Comparison of ENCODE assay signal across 20 mouse cellular contexts in the genomic region with DNA sequence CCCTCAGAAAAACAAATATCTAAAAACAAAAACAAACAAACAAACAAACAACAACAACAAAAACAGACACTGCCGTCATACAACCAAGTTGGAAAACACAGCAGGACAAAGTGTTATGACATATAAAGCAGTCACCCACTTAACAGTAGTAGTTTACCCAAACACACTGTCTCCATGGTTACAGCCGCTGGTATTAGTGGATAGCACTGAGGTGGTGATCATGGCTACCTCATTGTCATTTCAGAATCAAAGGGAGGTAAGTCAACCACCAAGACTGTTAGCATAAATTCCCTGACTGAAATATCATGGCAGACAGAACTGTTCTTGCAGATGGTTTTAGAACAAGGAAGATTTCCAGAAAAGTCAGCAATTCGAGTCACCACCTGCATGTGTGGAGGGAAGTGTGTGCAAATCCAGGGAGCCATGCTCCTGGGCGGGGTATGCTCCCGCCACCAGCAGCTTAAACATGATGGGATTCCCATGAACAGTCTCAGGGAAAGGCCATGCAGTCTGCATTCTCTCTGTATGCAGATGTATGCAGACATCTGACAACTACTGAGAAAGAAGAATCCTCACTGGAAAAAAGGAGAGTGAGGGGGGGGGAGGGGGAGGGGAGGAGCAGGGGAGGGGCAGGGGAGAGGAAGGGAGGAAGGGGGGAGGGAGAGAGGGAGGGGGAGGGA.
DNase-seq lines count a peak whose midpoint lies in the region; ATAC-seq lines count a peak whose summit lies in the region.
"Had no signal": no experiment of that assay in that cellular context is flagged by ENCODE, and none has a peak within 500 bp of the region (broad histone marks: within the 10 kb centered on the region; RNA-seq: fewer than 3 reads in every experiment).

No protein-coding gene starts in this region.

- H3K27ac ChIP-seq in hindbrain, embryonic 12.5 days = no peak overlapping the region
- no peak overlapping the region for H3K27ac ChIP-seq in hindbrain, embryonic 16.5 days (ENCODE audit: low read depth, low read length)
- no peak overlapping the region for H3K27ac ChIP-seq in neural tube, embryonic 12.5 days
- H3K27ac ChIP-seq in neural tube, embryonic 15.5 days (replicated peaks) = no peak overlapping the region
- H3K27ac ChIP-seq: embryonic facial prominence, embryonic 13.5 days; neural tube, embryonic 13.5 days had no signal

- H3K9me3 ChIP-seq in hindbrain, embryonic 12.5 days (replicated peaks) = no peaks in the 10 kb centered on the region
- H3K9me3 ChIP-seq in hindbrain, embryonic 16.5 days (ENCODE audit: control insufficient read depth, low read length) = no peaks in the 10 kb centered on the region
- no peaks in the 10 kb centered on the region for H3K9me3 ChIP-seq in neural tube, embryonic 12.5 days
- no peaks in the 10 kb centered on the region for H3K9me3 ChIP-seq in neural tube, embryonic 15.5 days (replicated peaks)
- H3K9me3 ChIP-seq: embryonic facial prominence, embryonic 13.5 days; heart, embryonic 12.5 days; neural tube, embryonic 13.5 days had no signal

- H3K4me3 ChIP-seq in hindbrain, embryonic 12.5 days = no peak overlapping the region
- H3K4me3 ChIP-seq in hindbrain, embryonic 16.5 days (ENCODE audit: low read length) = no peak overlapping the region
- no peak overlapping the region for H3K4me3 ChIP-seq in neural tube, embryonic 12.5 days
- no peak overlapping the region for H3K4me3 ChIP-seq in neural tube, embryonic 15.5 days (replicated peaks)
- H3K4me3 ChIP-seq: embryonic facial prominence, embryonic 13.5 days; heart, embryonic 12.5 days; neural tube, embryonic 13.5 days had no signal

- no peaks in the 10 kb centered on the region for H3K36me3 ChIP-seq in hindbrain, embryonic 12.5 days
- H3K36me3 ChIP-seq in hindbrain, embryonic 16.5 days (ENCODE audit: control insufficient read depth, insufficient read depth, low read length) = no peaks in the 10 kb centered on the region
- H3K36me3 ChIP-seq in neural tube, embryonic 12.5 days = no peaks in the 10 kb centered on the region
- H3K36me3 ChIP-seq in neural tube, embryonic 15.5 days = no peaks in the 10 kb centered on the region
- H3K36me3 ChIP-seq: embryonic facial prominence, embryonic 13.5 days; heart, embryonic 12.5 days; neural tube, embryonic 13.5 days had no signal

- peak; percentile 54; the same call in 1 of the 2 replicates for ATAC-seq in hindbrain, embryonic 12.5 days (ENCODE audit: low FRiP score)
- ATAC-seq in hindbrain, embryonic 16.5 days = no peak
- peak; percentile 44; the same call in 1 of the 2 replicates for ATAC-seq in neural tube, embryonic 12.5 days (ENCODE audit: low FRiP score, low read depth)
- ATAC-seq in neural tube, embryonic 15.5 days (ENCODE audit: low FRiP score) = no peak
- ATAC-seq in cerebellum, adult (ENCODE audit: insufficient number of reproducible peaks, low FRiP score, low TSS enrichment) = no peak
- ATAC-seq: liver, postnatal 0 days had no signal

- no peak overlapping the region for H3K4me2 ChIP-seq in hindbrain, embryonic 12.5 days (replicated peaks)
- H3K4me2 ChIP-seq in hindbrain, embryonic 16.5 days (ENCODE audit: low read length) = no peak overlapping the region
- no peak overlapping the region for H3K4me2 ChIP-seq in neural tube, embryonic 12.5 days (replicated peaks)
- H3K4me2 ChIP-seq in neural tube, embryonic 15.5 days = no peak overlapping the region
- H3K4me2 ChIP-seq: embryonic facial prominence, embryonic 13.5 days; heart, embryonic 12.5 days; neural tube, embryonic 13.5 days had no signal

- 73% methylated on average over 5 of the region's 5 CpGs for WGBS in hindbrain, embryonic 12.5 days
- 62% methylated on average over 5 of the region's 5 CpGs for WGBS in hindbrain, embryonic 16.5 days
- 63% methylated on average over 5 of the region's 5 CpGs for WGBS in neural tube, embryonic 12.5 days
- WGBS in neural tube, embryonic 15.5 days = 59% methylated on average over 5 of the region's 5 CpGs

- no peaks in the 10 kb centered on the region for H3K27me3 ChIP-seq in hindbrain, embryonic 12.5 days
- no peaks in the 10 kb centered on the region for H3K27me3 ChIP-seq in hindbrain, embryonic 16.5 days (replicated peaks; ENCODE audit: control insufficient read depth, insufficient read depth, low read length)
- H3K27me3 ChIP-seq in neural tube, embryonic 12.5 days (replicated peaks) = no peaks in the 10 kb centered on the region
- H3K27me3 ChIP-seq in neural tube, embryonic 15.5 days (replicated peaks) = no peaks in the 10 kb centered on the region
- H3K27me3 ChIP-seq: embryonic facial prominence, embryonic 13.5 days; heart, embryonic 12.5 days; neural tube, embryonic 13.5 days had no signal

- no peaks in the 10 kb centered on the region for H3K4me1 ChIP-seq in hindbrain, embryonic 12.5 days
- no peaks in the 10 kb centered on the region for H3K4me1 ChIP-seq in hindbrain, embryonic 16.5 days (ENCODE audit: control insufficient read depth, insufficient read depth, low read depth, low read length)
- no peaks in the 10 kb centered on the region for H3K4me1 ChIP-seq in neural tube, embryonic 12.5 days
- no peaks in the 10 kb centered on the region for H3K4me1 ChIP-seq in neural tube, embryonic 15.5 days
- H3K4me1 ChIP-seq: embryonic facial prominence, embryonic 13.5 days; neural tube, embryonic 13.5 days had no signal

- H3K9ac ChIP-seq in hindbrain, embryonic 12.5 days = no peak overlapping the region
- no peak overlapping the region for H3K9ac ChIP-seq in hindbrain, embryonic 16.5 days (ENCODE audit: low read depth, low read length)
- H3K9ac ChIP-seq in neural tube, embryonic 12.5 days = no peak overlapping the region
- no peak overlapping the region for H3K9ac ChIP-seq in neural tube, embryonic 15.5 days (replicated peaks)
- H3K9ac ChIP-seq: embryonic facial prominence, embryonic 13.5 days; heart, embryonic 12.5 days; liver, postnatal 0 days; neural tube, embryonic 13.5 days had no signal

- DNase-seq in induced T-regulatory cell, adult 2 months (ENCODE audit: low read depth) = peak; percentile 11
- DNase-seq in kidney, postnatal 25 days = no peak
- DNase-seq: adrenal gland, adult 2 months; cerebellum, adult 9-11 months; gastrocnemius, postnatal 10 days; heart, adult 11 months; kidney, adult 18-20 months; kidney, postnatal 14 days; liver, postnatal 0 days; right cerebral cortex, postnatal 14 days; spleen, adult 18-20 months; thymus, postnatal 4 days had no signal

Comparison
In these comparisons a context has a peak if more than half of its experiments do, and no peak if none do; other contexts are left out.
1. ATAC-seq: peak in hindbrain, embryonic 12.5 days (single experiment) and neural tube, embryonic 12.5 days (single experiment); none in hindbrain, embryonic 16.5 days (single experiment), neural tube, embryonic 15.5 days (single experiment) and cerebellum, adult (single experiment).